Mouse (Mus musculus): ENCODE measurements around the gene Txndc12. TPM values are rescaled to one million over a fixed set of nuclear protein-coding genes. Genes with fewer than 3 reads are reported as not detected.

Gene Txndc12
- total RNA-seq, 2 experiments from 2014 or later: 66.4 to 68.5 TPM

Other genes starting within 250 kb of the Txndc12 start
- 10 to 100 TPM; 33.4 to 44.0 TPM for gene Cc2d1b, start 214.7 kb upstream of the Txndc12 start, total RNA-seq (2021)
- 1 to 10 TPM in 1 of 2 experiments, under 1 TPM in 1; 0.38 to 1.2 TPM for gene 3110021N24Rik, start 115.0 kb upstream of the Txndc12 start, total RNA-seq (2021)
- gene Zfyve9, start 53.8 kb upstream of the Txndc12 start, total RNA-seq (2021): 10 to 100 TPM; 22.3 to 26.9 TPM
- 100 to 1,000 TPM; 115 to 126 TPM for gene Btf3l4, start 987 bp upstream of the Txndc12 start, total RNA-seq (2021)
- gene Kti12, start 13.2 kb downstream of the Txndc12 start, total RNA-seq (2021): 10 to 100 TPM; 30.2 to 33.4 TPM
- gene A730015C16Rik, start 14.0 kb downstream of the Txndc12 start, total RNA-seq (2021): not detected
- gene Rab3b, start 44.5 kb downstream of the Txndc12 start, total RNA-seq (2021): 10 to 100 TPM; 35.7 to 43.5 TPM
- gene Nrd1, start 166.1 kb downstream of the Txndc12 start, total RNA-seq (2021): 100 to 1,000 TPM; 109 to 123 TPM

All from adrenal gland, adult 18-20 months (tissue).